Mouse (Mus musculus): Measurements from ENCODE around the gene Tgfbr2.

Tgfbr2 gene

GRCm38 (mm10) chr9:116081781-116082180 is 93.4 kb downstream of the Tgfbr2 start:
- in situ Hi-C loops (cut with MboI, MseI), result no loop called here

GRCm38 (mm10) chr9:116077419-116077818 is 97.7 kb downstream of the Tgfbr2 start:
- in situ Hi-C loops (cut with MboI, MseI), result no loop called here

- in situ Hi-C loops (cut with MboI, MseI), result no loop called here
Measured at GRCm38 (mm10) chr9:116076946-116077345, 98.2 kb downstream of the Tgfbr2 start.

- in situ Hi-C loops (cut with MboI, MseI), result no loop called here
Measured at GRCm38 (mm10) chr9:116076163-116076562, 99.0 kb downstream of the Tgfbr2 start.

- in situ Hi-C loops (cut with MboI, MseI), result loop anchor here in 1 of 2 experiments (5.0 kb wide), 1 partner anchor 481 kb away; no protein-coding TSS in a partner anchor
Measured at GRCm38 (mm10) chr9:116071561-116071960, 103.6 kb downstream of the Tgfbr2 start.

GRCm38 (mm10) chr9:116064774-116065173 is 110.4 kb downstream of the Tgfbr2 start:
- in situ Hi-C loops (cut with MboI, MseI), result no loop called here

- in situ Hi-C loops (cut with MboI, MseI), result no loop called here
Measured at GRCm38 (mm10) chr9:116060691-116061090, 114.5 kb downstream of the Tgfbr2 start.

- in situ Hi-C loops (cut with MboI, MseI), result loop anchor here in 1 of 2 experiments (10.0 kb wide), 1 partner anchor 496 kb away; no protein-coding TSS in a partner anchor
Measured at GRCm38 (mm10) chr9:116059156-116059555, 116.0 kb downstream of the Tgfbr2 start.

GRCm38 (mm10) chr9:116058475-116058874 is 116.7 kb downstream of the Tgfbr2 start:
- in situ Hi-C loops (cut with MboI, MseI), result loop anchor here in 1 of 2 experiments (10.0 kb wide), 1 partner anchor 496 kb away; no protein-coding TSS in a partner anchor

GRCm38 (mm10) chr9:116053976-116054375 is 121.2 kb downstream of the Tgfbr2 start:
- in situ Hi-C loops (cut with MboI, MseI), result loop anchor here in 1 of 2 experiments (5.0 to 10.0 kb wide), 2 partner anchors 342 to 501 kb away; no protein-coding TSS in a partner anchor

- in situ Hi-C loops (cut with MboI, MseI), result loop anchor here (5.0 to 25.0 kb wide), 4 partner anchors 188 to 505 kb away; no protein-coding TSS in a partner anchor
Measured at GRCm38 (mm10) chr9:116049985-116050384, 125.2 kb downstream of the Tgfbr2 start.

GRCm38 (mm10) chr9:116041787-116042186 is 133.4 kb downstream of the Tgfbr2 start:
- in situ Hi-C loops (cut with MboI, MseI), result loop anchor here in 1 of 2 experiments (25.0 kb wide), 2 partner anchors 179 to 329 kb away; no protein-coding TSS in a partner anchor

- in situ Hi-C loops (cut with MboI, MseI), result loop anchor here in 1 of 2 experiments (25.0 kb wide), 2 partner anchors 179 to 329 kb away; no protein-coding TSS in a partner anchor
Measured at GRCm38 (mm10) chr9:116041369-116041768, 133.8 kb downstream of the Tgfbr2 start.

- in situ Hi-C loops (cut with MboI, MseI), result loop anchor here in 1 of 2 experiments (25.0 kb wide), 2 partner anchors 179 to 329 kb away; no protein-coding TSS in a partner anchor
Measured at GRCm38 (mm10) chr9:116040852-116041251, 134.3 kb downstream of the Tgfbr2 start.

GRCm38 (mm10) chr9:116039981-116040380 is 135.2 kb downstream of the Tgfbr2 start:
- in situ Hi-C loops (cut with MboI, MseI), result loop anchor here (10.0 to 25.0 kb wide), 4 partner anchors 165 to 905 kb away; no protein-coding TSS in a partner anchor

- in situ Hi-C loops (cut with MboI, MseI), result loop anchor here (10.0 to 25.0 kb wide), 4 partner anchors 163 to 903 kb away; no protein-coding TSS in a partner anchor
Measured at GRCm38 (mm10) chr9:116038275-116038674, 136.9 kb downstream of the Tgfbr2 start.
